Mouse (Mus musculus): ENCODE measurements around the gene Pml. TPM values are rescaled to one million over a fixed set of nuclear protein-coding genes. Genes with fewer than 3 reads are reported as not detected.
"Not testable (repeated sequence)": the region's sequence is repeated elsewhere in the genome, so short reads cannot be mapped to it uniquely, and the experiment has no call there.

Pml gene
- polyA plus RNA-seq, 1 experiment from 2014 or later, result 8.2 TPM

- no peak for ATAC-seq (ENCODE audit: low FRiP score, low read depth)
- Histone ChIP-seq H3K9me3 (no peaks in the 10 kb centered on the region), H3K27ac (no peak overlapping the region), H3K4me1 (peaks cover 13% of the 10 kb centered on the region; the same call in 1 of the 2 replicates), H3K9ac (no peak overlapping the region), H3K4me2 (replicated peaks) (no peak overlapping the region), H3K4me3 (no peak overlapping the region), H3K27me3 (replicated peaks) (no peaks in the 10 kb centered on the region), H3K36me3 (no peaks in the 10 kb centered on the region)
- WGBS, result 35% methylated on average over 4 of the region's 4 CpGs
These were observed 29.5 kb upstream of the Pml start for GRCm38 (mm10) chr9:58278821-58279723.

GRCm38 (mm10) chr9:58278313-58278712 lies 28.7 kb upstream of the Pml start:
- no peak for ATAC-seq (ENCODE audit: low FRiP score, low read depth)
- H3K27ac ChIP-seq, result no peak overlapping the region
- no peaks in the 10 kb centered on the region for H3K9me3 ChIP-seq
- no peaks in the 10 kb centered on the region for H3K27me3 ChIP-seq (replicated peaks)
- peaks cover 13% of the 10 kb centered on the region; the same call in 1 of the 2 replicates for H3K4me1 ChIP-seq
- no peak overlapping the region for H3K9ac ChIP-seq
- H3K36me3 ChIP-seq, result no peaks in the 10 kb centered on the region
- 93% methylated on average over 4 of the region's 4 CpGs for WGBS
- H3K4me2 ChIP-seq (replicated peaks), result no peak overlapping the region
- H3K4me3 ChIP-seq, result no peak overlapping the region

GRCm38 (mm10) chr9:58276346-58276745 lies 26.8 kb upstream of the Pml start:
- Histone ChIP-seq H3K36me3 (no peaks in the 10 kb centered on the region), H3K4me1 (peaks cover 13% of the 10 kb centered on the region; the same call in 1 of the 2 replicates), H3K9me3 (no peaks in the 10 kb centered on the region), H3K9ac (no peak overlapping the region), H3K4me2 (replicated peaks) (no peak overlapping the region), H3K27ac (no peak overlapping the region), H3K4me3 (no peak overlapping the region), H3K27me3 (replicated peaks) (no peaks in the 10 kb centered on the region)
- WGBS, result 27% methylated on average over 5 of the region's 5 CpGs
- no peak for ATAC-seq (ENCODE audit: low FRiP score, low read depth)

- Histone ChIP-seq H3K27ac (no peak overlapping the region), H3K36me3 (no peaks in the 10 kb centered on the region), H3K4me3 (no peak overlapping the region), H3K9ac (0 out of 2 replicates have a peak overlapping the region, but pooled peaks have one; percentile 21), H3K4me2 (replicated peaks) (no peak overlapping the region), H3K27me3 (replicated peaks) (no peaks in the 10 kb centered on the region), H3K4me1 (peaks cover 13% of the 10 kb centered on the region; the same call in 1 of the 2 replicates), H3K9me3 (no peaks in the 10 kb centered on the region)
- WGBS, result 89% methylated on average over 3 of the region's 3 CpGs
- no peak for ATAC-seq (ENCODE audit: low FRiP score, low read depth)
These were observed 26.2 kb upstream of the Pml start for GRCm38 (mm10) chr9:58275797-58276196.

- Histone ChIP-seq H3K27me3 (replicated peaks) (no peaks in the 10 kb centered on the region), H3K9me3 (no peaks in the 10 kb centered on the region), H3K27ac (no peak overlapping the region), H3K4me2 (replicated peaks) (no peak overlapping the region), H3K4me1 (peaks cover 10% of the 10 kb centered on the region; the same call in 1 of the 2 replicates), H3K9ac (0 out of 2 replicates have a peak overlapping the region, but pooled peaks have one; percentile 21), H3K4me3 (no peak overlapping the region), H3K36me3 (no peaks in the 10 kb centered on the region)
- WGBS, result 44% methylated on average over 8 of the region's 8 CpGs
- ATAC-seq (ENCODE audit: low FRiP score, low read depth), result no peak
These were observed 25.7 kb upstream of the Pml start for GRCm38 (mm10) chr9:58275115-58275774.

GRCm38 (mm10) chr9:58274626-58275025 lies 25.0 kb upstream of the Pml start:
- Histone ChIP-seq H3K4me3 (no peak overlapping the region), H3K9me3 (no peaks in the 10 kb centered on the region), H3K27me3 (replicated peaks) (no peaks in the 10 kb centered on the region), H3K36me3 (no peaks in the 10 kb centered on the region), H3K4me1 (peaks cover 10% of the 10 kb centered on the region; the same call in 1 of the 2 replicates), H3K27ac (no peak overlapping the region), H3K4me2 (replicated peaks) (no peak overlapping the region), H3K9ac (no peak overlapping the region)
- WGBS, result 49% methylated on average over 3 of the region's 3 CpGs
- ATAC-seq (ENCODE audit: low FRiP score, low read depth), result no peak

- Histone ChIP-seq H3K4me3 (no peak overlapping the region), H3K9me3 (no peaks in the 10 kb centered on the region), H3K4me2 (replicated peaks) (no peak overlapping the region), H3K9ac (no peak overlapping the region), H3K27ac (no peak overlapping the region), H3K27me3 (replicated peaks) (no peaks in the 10 kb centered on the region), H3K36me3 (no peaks in the 10 kb centered on the region), H3K4me1 (peaks cover 10% of the 10 kb centered on the region; the same call in 1 of the 2 replicates)
- 81% methylated on average over 7 of the region's 7 CpGs for WGBS
- no peak for ATAC-seq (ENCODE audit: low FRiP score, low read depth)
These were observed 24.6 kb upstream of the Pml start for GRCm38 (mm10) chr9:58274101-58274604.

- Histone ChIP-seq H3K4me2 (replicated peaks) (no peak overlapping the region), H3K4me3 (no peak overlapping the region), H3K9ac (no peak overlapping the region), H3K36me3 (no peaks in the 10 kb centered on the region), H3K9me3 (no peaks in the 10 kb centered on the region), H3K27ac (no peak overlapping the region), H3K27me3 (replicated peaks) (no peaks in the 10 kb centered on the region), H3K4me1 (peaks cover 10% of the 10 kb centered on the region; the same call in 1 of the 2 replicates)
- no peak for ATAC-seq (ENCODE audit: low FRiP score, low read depth)
- 83% methylated on average over 9 of the region's 9 CpGs for WGBS
These were observed 23.3 kb upstream of the Pml start for GRCm38 (mm10) chr9:58272855-58273254.

- 84% methylated on average over 2 of the region's 2 CpGs for WGBS
- Histone ChIP-seq H3K9me3 (no peaks in the 10 kb centered on the region), H3K9ac (no peak overlapping the region), H3K27ac (no peak overlapping the region), H3K4me3 (no peak overlapping the region), H3K27me3 (replicated peaks) (no peaks in the 10 kb centered on the region), H3K4me1 (peaks cover 10% of the 10 kb centered on the region; the same call in 1 of the 2 replicates), H3K36me3 (no peaks in the 10 kb centered on the region), H3K4me2 (replicated peaks) (no peak overlapping the region)
- no peak for ATAC-seq (ENCODE audit: low FRiP score, low read depth)
These were observed 22.5 kb upstream of the Pml start for GRCm38 (mm10) chr9:58272068-58272541.

GRCm38 (mm10) chr9:58271551-58271950 lies 22.0 kb upstream of the Pml start:
- WGBS, result 94% methylated on average over 9 of the region's 9 CpGs
- not testable (repeated sequence) for H3K27ac ChIP-seq; H3K27me3 ChIP-seq (replicated peaks); H3K4me2 ChIP-seq (replicated peaks); H3K9me3 ChIP-seq; ATAC-seq (ENCODE audit: low FRiP score, low read depth); H3K4me3 ChIP-seq; H3K36me3 ChIP-seq; H3K9ac ChIP-seq
- peaks cover 10% of the 10 kb centered on the region; the same call in 1 of the 2 replicates for H3K4me1 ChIP-seq

GRCm38 (mm10) chr9:58271109-58271508 lies 21.5 kb upstream of the Pml start:
- H3K27ac ChIP-seq, result no peak overlapping the region
- WGBS, result 92% methylated on average over 3 of the region's 3 CpGs

GRCm38 (mm10) chr9:58270081-58270480 lies 20.5 kb upstream of the Pml start:
- no peak overlapping the region for H3K4me3 ChIP-seq
- ATAC-seq (ENCODE audit: low FRiP score, low read depth), result no peak
- H3K27me3 ChIP-seq (replicated peaks), result no peaks in the 10 kb centered on the region
- no peaks in the 10 kb centered on the region for H3K9me3 ChIP-seq
- no peak overlapping the region for H3K27ac ChIP-seq
- WGBS, result 53% methylated on average over 3 of the region's 3 CpGs
- no peak overlapping the region for H3K9ac ChIP-seq
- H3K36me3 ChIP-seq, result no peaks in the 10 kb centered on the region
- no peak overlapping the region for H3K4me2 ChIP-seq (replicated peaks)
- H3K4me1 ChIP-seq, result peaks cover 2% of the 10 kb centered on the region; the same call in 1 of the 2 replicates

More at GRCm38 (mm10) chr9:58271109-58271508, 21.5 kb upstream of the Pml start:
- Histone ChIP-seq H3K9ac (no peak overlapping the region), H3K36me3 (no peaks in the 10 kb centered on the region), H3K4me3 (no peak overlapping the region), H3K27me3 (replicated peaks) (no peaks in the 10 kb centered on the region), H3K9me3 (no peaks in the 10 kb centered on the region), H3K4me1 (peaks cover 10% of the 10 kb centered on the region; the same call in 1 of the 2 replicates), H3K4me2 (replicated peaks) (no peak overlapping the region)
- no peak for ATAC-seq (ENCODE audit: low FRiP score, low read depth)
